Mouse (Mus musculus): ENCODE measurements around the gene Smoc1.

Gene Smoc1

DNA sequence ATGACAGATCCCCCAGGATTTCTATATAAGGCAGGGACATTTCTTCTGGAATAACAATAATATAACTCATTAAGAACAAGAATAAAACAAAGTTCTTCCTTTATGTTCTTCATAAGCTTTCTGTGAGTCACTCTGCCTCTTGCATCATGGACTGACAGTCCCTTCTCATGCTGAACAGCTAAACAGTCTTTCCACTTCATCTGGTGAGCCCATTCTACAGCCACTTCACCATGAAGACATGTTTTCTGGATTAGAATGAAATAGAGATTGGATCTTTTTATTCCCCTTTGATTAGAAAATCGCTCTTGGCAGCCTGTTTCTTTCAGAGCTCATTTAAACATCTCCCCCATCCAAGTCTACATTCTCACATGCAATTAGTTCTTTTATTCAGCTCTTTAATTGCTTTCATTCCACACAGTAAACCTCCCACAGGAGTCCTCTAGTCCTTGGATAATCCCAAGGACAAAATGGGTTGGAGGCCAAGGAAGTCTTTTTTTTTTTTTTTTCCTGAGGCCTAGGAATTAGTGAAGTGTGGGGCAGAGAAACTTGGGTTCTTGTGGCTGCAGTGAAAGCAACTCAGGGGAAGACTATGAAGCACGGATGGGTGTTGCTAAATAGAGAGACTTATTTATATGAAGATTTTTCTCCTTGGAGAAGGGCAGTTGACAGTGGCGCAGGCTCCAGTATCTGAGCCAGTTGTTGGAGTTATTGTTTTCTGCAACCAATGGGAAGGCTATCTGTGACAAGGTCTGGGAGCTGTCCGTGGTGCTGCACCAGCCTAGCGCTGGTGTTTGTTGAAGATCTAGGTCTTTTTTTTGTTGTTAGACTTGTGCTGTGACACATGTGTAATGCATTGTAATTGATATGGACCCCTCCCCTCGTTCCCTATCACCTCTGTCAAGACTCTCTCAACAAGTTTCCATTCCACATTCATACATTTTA is 179.3 kb downstream of the Smoc1 start:
- DNase-seq (ENCODE audit: extremely low spot score, low read depth, low spot score), result peak; percentile 60

DNA sequence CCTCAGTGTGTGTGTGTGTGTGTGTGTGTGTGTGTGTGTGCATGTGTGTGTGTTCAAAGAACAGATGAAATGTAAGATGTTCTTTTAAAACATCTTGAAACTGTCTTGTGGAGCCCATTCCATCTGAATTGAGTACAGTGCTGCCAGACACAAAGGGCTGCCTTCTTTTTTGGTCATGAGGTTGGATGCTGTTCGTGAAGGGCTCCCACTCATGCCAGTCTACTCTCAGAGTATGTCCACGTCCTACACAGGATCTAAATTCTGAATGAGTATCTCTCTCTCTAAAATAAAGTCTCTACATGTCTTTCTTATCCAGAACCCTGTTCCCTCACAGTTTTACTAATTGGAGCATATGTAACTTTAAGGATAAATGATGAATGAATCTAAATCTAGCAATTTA is 182.0 kb downstream of the Smoc1 start:
- DNase-seq (ENCODE audit: extremely low spot score, low read depth, low spot score), result no peak

DNA sequence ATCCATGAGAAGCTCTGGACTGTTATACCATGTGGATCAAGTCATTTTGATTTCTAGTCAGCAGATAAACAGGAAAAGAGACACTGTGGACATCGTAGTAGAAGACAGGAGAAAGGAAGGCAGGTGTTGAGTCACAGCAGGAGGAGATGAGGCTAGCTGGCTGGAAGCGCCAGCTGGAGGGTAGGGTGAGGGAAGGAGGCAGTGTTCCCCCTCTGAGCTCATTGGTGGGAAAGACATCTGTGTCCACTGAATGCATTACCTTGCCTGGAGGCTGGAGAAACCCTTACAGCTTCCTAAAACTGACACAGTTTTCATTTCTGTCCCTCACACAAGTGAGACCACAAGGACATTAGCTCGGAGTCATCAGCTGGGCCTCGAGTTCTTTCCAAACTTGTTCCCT is 192.7 kb downstream of the Smoc1 start:
- DNase-seq (ENCODE audit: extremely low spot score, low read depth, low spot score), result no peak

DNA sequence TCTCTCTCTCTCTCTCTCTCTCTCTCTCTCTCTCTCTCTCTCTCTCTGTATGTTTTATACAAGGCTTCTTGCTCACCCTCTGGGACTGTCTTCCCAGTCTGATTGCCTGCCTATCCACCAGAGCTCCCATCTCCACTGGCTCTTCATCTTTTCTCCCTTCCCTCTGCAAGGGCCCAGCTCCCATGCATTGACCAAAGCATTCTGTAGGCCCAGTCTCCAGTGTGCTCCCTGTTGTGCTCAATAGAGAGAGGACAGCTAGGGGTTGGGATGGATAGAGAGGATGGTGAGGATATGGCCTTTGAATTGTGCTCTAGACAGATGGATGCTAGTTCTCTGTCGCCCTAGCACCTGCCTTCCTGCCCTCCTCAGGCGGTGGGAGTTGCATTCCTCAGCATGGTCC is 196.7 kb downstream of the Smoc1 start:
- DNase-seq (ENCODE audit: extremely low spot score, low read depth, low spot score), result no peak

DNA sequence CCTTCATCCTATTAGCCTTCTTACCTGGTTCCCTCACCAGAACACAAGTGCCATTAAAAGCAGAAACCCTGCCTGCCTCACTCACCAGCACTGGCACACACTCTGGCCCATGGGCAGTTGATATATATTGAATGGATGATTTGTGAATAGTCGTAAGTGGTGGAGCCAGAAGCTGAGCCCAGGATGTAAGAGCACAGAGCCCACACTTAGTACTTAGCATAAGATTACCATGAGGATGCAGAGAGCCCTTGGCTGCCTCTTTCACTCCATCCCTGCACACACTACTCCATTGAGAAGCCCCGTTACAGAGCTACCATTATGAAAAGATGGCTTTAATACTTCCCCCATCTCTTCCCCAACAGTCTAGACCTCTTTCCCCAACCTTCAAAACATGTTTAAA is 198.2 kb downstream of the Smoc1 start:
- no peak for DNase-seq (ENCODE audit: extremely low spot score, low read depth, low spot score)

DNA sequence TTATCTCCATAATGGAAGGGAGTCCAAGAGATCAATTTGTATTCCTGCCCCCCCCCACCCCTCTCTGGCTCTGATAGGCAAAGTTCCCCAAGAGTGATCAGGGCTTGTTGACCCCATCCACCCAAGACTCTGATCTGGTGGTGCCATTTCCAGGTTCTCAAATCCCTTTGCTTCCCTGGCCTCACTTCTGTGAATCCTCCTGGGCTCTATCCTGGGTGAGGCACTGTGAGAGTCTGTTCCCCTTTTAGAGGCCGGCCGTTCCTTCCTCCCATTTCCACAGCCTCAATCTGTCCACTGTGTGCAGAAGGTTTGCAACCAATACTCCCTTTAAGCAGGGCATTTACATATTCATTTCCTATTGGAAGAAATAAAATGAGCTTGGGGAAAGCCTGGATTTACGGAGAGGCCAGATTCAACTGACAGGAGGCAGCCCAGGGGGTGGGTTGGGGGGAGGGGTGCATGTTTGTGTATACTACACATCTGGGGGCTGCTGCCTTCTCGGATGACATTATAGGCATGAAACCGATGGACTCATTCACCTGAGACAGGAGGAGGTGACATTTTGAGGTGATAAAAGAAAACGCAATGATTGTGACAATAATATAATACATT is 199.5 kb downstream of the Smoc1 start:
- no peak for DNase-seq (ENCODE audit: extremely low spot score, low read depth, low spot score)

DNA sequence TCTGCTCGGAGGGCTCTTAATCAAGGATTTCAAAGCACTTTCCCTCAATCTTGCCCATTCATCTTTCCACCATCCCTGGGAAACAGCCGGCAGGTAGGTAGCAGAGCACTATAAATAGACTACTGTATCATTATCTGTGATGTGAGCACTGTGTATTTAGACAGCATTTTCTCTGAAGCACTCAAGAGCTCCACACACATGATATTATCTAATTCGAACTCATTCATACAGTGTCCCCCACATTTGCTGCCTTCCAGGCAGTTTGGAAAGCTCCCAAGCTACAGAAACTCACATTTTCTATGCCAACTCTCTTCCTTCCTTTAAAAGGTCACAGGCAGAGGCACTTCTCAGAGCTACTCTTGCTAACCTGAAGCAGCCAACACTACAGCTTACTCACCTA is 200.0 kb downstream of the Smoc1 start:
- no peak for DNase-seq (ENCODE audit: extremely low spot score, low read depth, low spot score)

DNA sequence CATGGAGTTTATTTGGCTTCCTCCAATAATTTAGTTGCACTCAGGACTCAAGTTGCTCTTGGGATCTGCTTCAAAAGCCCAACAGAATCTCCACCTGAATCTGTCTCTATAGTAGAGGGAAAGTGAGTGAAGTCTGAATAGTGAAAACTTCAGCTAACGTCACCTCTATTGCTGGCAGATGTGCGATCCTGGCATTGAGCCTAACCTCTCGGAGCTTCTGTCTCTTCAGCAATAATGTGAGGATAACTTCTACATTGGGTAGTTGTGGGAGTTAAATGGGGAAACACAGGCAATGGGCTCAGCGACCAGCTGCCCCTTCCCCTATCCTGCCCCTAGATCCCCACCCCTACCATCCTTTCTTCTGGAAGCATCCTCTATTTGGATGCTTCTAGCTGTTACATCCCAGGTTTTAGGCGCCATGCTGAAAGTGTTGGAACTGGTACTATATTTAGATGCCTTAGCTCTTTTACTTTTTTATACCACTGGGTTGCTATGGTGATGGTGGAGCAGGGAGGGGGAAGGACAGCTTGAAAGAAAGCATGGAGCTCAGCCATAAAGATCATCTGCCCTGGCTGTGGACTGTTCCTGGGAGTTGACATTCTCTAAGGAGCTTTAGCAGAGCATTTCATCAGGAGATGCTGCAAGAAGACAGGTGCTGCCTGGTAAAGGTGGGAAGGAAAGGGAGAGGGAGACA is 201.3 kb downstream of the Smoc1 start:
- DNase-seq (ENCODE audit: extremely low spot score, low read depth, low spot score), result no peak

DNA sequence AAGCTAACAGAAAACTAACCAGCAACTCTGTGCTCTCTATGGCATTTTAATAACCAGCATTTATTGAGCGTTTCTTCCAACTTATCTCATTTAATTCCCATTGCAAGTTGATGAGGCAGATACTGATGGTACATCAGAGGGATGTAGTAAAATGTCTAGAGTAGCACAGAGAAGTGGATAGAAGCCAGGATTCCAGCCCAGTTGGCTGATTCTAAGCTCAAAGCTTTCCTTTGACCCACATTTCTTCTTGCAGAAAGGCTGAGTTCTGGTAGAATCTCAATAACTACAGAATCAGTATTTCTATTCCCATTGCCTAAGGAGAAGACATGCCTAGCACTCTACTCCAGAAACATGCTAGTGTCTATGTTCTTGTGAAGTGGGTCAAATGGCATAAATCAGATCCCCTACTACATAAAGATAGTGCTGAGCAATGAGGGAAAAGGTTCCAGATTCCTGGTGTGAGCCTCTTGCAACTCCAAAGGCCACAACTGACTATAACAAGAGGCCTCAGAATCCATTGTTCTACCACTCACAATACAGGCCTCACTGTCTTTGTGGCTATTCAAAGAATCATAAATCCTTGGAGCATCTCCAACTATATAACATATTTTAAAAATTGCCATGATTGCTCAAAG is 207.3 kb downstream of the Smoc1 start:
- no peak for DNase-seq (ENCODE audit: extremely low spot score, low read depth, low spot score)

DNA sequence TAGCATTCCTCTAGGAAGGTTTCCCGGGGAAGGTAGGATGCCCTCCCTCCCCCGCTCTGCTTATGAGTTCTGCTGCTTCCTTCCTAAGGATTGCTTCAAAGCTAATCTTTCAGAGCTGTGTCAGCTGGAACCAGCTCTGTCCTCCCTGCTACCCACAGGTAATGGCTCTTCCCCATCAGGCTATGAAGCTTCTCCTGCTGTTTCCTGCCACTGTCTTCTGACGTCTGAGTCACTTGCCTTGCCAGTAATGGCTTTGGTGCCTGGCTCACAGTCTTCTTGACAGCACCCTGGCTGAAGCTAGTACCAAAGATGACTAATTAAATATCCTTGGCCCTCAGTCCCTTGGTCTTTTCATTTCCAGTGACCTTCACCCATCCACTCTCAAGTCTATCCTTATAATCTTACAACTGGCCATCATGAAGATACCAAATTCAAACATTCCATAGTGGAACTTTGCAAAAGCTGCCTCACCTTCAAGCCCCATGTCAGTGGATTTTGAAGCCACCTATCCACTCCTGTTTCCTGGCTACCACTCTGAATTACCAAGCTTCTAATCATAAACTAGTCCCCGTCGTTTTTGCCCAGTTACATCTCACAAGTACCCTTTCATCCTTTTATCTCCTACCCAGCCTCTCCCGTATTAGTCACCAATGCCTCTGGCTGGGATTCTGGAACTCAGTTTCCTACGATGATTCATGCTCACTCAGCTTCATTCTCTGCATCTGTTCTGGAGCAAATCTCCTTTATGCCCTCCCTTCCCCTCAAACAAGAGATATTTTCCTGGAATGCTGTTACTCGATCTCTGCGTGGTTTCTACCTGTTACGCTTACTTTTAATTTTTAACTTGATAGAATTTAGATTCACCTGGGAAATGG is 209.1 kb downstream of the Smoc1 start:
- no peak for DNase-seq (ENCODE audit: extremely low spot score, low read depth, low spot score)

Measured in hindlimb bud, embryonic 11.5 days (tissue).